40 mouse cellular contexts compared by ENCODE assay signal in the genomic region with DNA sequence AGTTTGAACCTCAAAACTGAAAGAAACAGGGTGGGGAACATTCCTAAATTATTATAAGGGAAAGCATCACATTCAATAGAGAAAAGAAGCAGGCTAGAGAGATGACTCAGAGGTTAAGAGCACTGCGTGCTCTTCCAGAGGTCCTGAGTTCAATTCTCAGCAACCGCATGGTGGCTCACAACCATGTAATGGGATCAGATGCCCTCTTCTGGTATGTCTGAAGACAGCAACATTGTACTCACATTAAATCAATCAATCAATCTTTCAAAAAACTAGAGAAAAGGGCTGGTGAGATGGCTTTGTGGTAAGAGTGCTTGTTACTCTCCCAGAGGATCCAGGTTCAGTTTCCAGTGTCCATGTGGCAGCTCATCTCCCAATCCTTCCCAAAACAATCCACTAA. TPM values are rescaled to one million over a fixed set of nuclear protein-coding genes. Genes with fewer than 3 reads are reported as not detected.
"Had no signal": no experiment of that assay in that cellular context is flagged by ENCODE, and none has a peak within 500 bp of the region (broad histone marks: within the 10 kb centered on the region; RNA-seq: fewer than 3 reads in every experiment).

No protein-coding gene starts in this region.

- H3K4me3 ChIP-seq: gastrocnemius, adult 2 months; heart, embryonic 10.5 days; heart, embryonic 12.5 days; hindbrain, embryonic 13.5 days; hindbrain, embryonic 15.5 days; limb, embryonic 13.5 days; limb, embryonic 15.5 days; liver, embryonic 13.5 days; liver, embryonic 15.5 days had no signal

- H3K27me3 ChIP-seq: heart, embryonic 12.5 days; hindbrain, embryonic 13.5 days; hindbrain, embryonic 15.5 days; limb, embryonic 13.5 days; limb, embryonic 15.5 days; liver, embryonic 13.5 days had no signal

- H3K4me2 ChIP-seq: heart, embryonic 12.5 days; hindbrain, embryonic 13.5 days; hindbrain, embryonic 15.5 days; limb, embryonic 13.5 days; limb, embryonic 15.5 days; liver, embryonic 11.5 days; liver, embryonic 13.5 days; liver, embryonic 15.5 days had no signal

- DNase-seq: gastrocnemius, adult 2 months; gastrocnemius, postnatal 10 days; gastrocnemius, postnatal 25 days; heart, adult 18-20 months; heart, postnatal 10 days; kidney, adult 11 months; kidney, adult 8-10 months; kidney, postnatal 10 days; kidney, postnatal 25 days; left cerebral cortex, postnatal 4 days; liver, embryonic 13.5 days had no signal

- H3K4me1 ChIP-seq: heart, embryonic 10.5 days; heart, embryonic 12.5 days; hindbrain, embryonic 13.5 days; hindbrain, embryonic 15.5 days; limb, embryonic 13.5 days; limb, embryonic 15.5 days; liver, embryonic 13.5 days; liver, embryonic 15.5 days had no signal

- H3K9ac ChIP-seq: heart, embryonic 12.5 days; hindbrain, embryonic 13.5 days; hindbrain, embryonic 15.5 days; limb, embryonic 13.5 days; limb, embryonic 15.5 days; liver, embryonic 13.5 days; liver, embryonic 15.5 days had no signal

- H3K36me3 ChIP-seq: heart, embryonic 10.5 days; heart, embryonic 12.5 days; hindbrain, embryonic 13.5 days; hindbrain, embryonic 15.5 days; limb, embryonic 13.5 days; limb, embryonic 15.5 days; liver, embryonic 13.5 days; liver, embryonic 15.5 days had no signal

- H3K9me3 ChIP-seq: heart, embryonic 10.5 days; hindbrain, embryonic 13.5 days; hindbrain, embryonic 15.5 days; limb, embryonic 13.5 days; limb, embryonic 15.5 days; liver, embryonic 13.5 days; liver, embryonic 15.5 days had no signal

- H3K27ac ChIP-seq: gastrocnemius, adult 2 months; heart, embryonic 10.5 days; hindbrain, embryonic 13.5 days; hindbrain, embryonic 15.5 days; hindbrain, postnatal 0 days; limb, embryonic 13.5 days; limb, embryonic 15.5 days; liver, embryonic 13.5 days; liver, embryonic 15.5 days had no signal

- ATAC-seq: hindbrain, postnatal 0 days; intestine, embryonic 16.5 days had no signal

RNA-seq across cellular contexts. Expression of a gene that starts 6.2 kb away (rescaled TPM):
- total RNA-seq: gastrocnemius, adult 2 months; gastrocnemius, postnatal 10 days; gastrocnemius, postnatal 25 days; gastrocnemius, postnatal 4 days; granulocyte monocyte progenitor cell, adult 5-6 weeks; heart, adult 18-20 months; heart, adult 8-10 months; heart, postnatal 10 days; heart, postnatal 25 days; hematopoietic stem cell, adult 5-6 weeks; hindbrain, postnatal 0 days; layer of hippocampus, adult 18-20 months; layer of hippocampus, postnatal 10 days; layer of hippocampus, postnatal 25 days; left cerebral cortex, adult 18-20 months; left cerebral cortex, adult 8-10 months; left cerebral cortex, postnatal 10 days; left cerebral cortex, postnatal 25 days; left cerebral cortex, postnatal 4 days had no signal
- polyA plus RNA-seq: heart, embryonic 10.5 days; heart, embryonic 12.5 days; heart, embryonic 14.5 days; heart, embryonic 16.5 days; hindbrain, embryonic 11.5 days; hindbrain, embryonic 13.5 days; hindbrain, embryonic 15.5 days; hindbrain, postnatal 0 days; intestine, embryonic 14.5 days; intestine, embryonic 16.5 days; kidney, embryonic 14.5 days; large intestine, adult 2 months; limb, embryonic 11.5 days; limb, embryonic 15.5 days; liver, embryonic 11.5 days; liver, embryonic 13.5 days; liver, embryonic 15.5 days had no signal
